In the genomic region with DNA sequence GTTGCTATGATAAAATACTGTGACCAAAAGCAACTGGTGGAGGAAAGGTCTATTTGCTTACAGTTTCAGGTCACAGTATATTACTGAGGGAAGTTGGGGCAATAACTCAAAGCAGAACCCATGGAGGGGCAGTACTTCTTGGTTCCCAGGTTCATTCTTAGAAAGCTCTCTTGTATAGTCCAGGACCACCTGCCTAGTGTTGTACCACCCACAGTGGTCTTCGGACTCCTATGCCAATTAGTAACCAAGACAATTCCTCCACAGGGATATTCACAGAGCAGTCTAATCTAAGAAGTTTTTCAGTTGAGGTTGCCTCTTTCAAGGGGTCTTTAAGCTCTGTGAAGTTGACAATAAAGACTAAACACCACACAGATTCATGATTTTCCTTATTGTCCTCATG, we compare ENCODE assay signal across 19 mouse cellular contexts.
"Had no signal": no experiment of that assay in that cellular context is flagged by ENCODE, and none has a peak within 500 bp of the region (broad histone marks: within the 10 kb centered on the region; RNA-seq: fewer than 3 reads in every experiment).

No protein-coding gene starts in this region.

- DNase-seq: liver, postnatal 0 days; lung, adult 2 months; lung, postnatal 14 days; lung, postnatal 36 days; midbrain, embryonic 14.5 days; right cerebral cortex, postnatal 14 days; thymus, adult 2 months; thymus, postnatal 25 days; thymus, postnatal 4 days had no signal

- ATAC-seq: liver, postnatal 0 days; lung, postnatal 0 days; midbrain, embryonic 16.5 days had no signal

- H3K27ac ChIP-seq: liver, embryonic 15.5 days; lung, embryonic 15.5 days; macrophage; midbrain, embryonic 12.5 days; neural tube, embryonic 12.5 days; stomach, embryonic 15.5 days; stomach, postnatal 0 days had no signal

- H3K4me2 ChIP-seq: liver, embryonic 15.5 days; lung, embryonic 15.5 days; midbrain, embryonic 12.5 days; neural tube, embryonic 12.5 days; stomach, embryonic 15.5 days had no signal

- H3K9ac ChIP-seq: liver, embryonic 15.5 days; liver, postnatal 0 days; lung, embryonic 15.5 days; midbrain, embryonic 12.5 days; neural tube, embryonic 12.5 days; stomach, embryonic 15.5 days had no signal

- H3K9me3 ChIP-seq: liver, embryonic 15.5 days; lung, embryonic 15.5 days; midbrain, embryonic 12.5 days; neural tube, embryonic 12.5 days; stomach, embryonic 15.5 days had no signal

- H3K27me3 ChIP-seq: liver, embryonic 15.5 days; lung, embryonic 15.5 days; megakaryocyte, embryonic 14.5 days; midbrain, embryonic 12.5 days; neural tube, embryonic 12.5 days; stomach, embryonic 15.5 days had no signal

- H3K36me3 ChIP-seq: liver, embryonic 15.5 days; lung, embryonic 15.5 days; midbrain, embryonic 12.5 days; neural tube, embryonic 12.5 days; stomach, embryonic 15.5 days had no signal

- H3K4me1 ChIP-seq: liver, embryonic 15.5 days; lung, embryonic 15.5 days; megakaryocyte, embryonic 14.5 days; neural tube, embryonic 12.5 days; stomach, embryonic 15.5 days had no signal

- H3K4me3 ChIP-seq: liver, embryonic 15.5 days; lung, embryonic 15.5 days; megakaryocyte, embryonic 14.5 days; midbrain, embryonic 12.5 days; neural tube, embryonic 12.5 days; stomach, embryonic 15.5 days had no signal
